Mouse (Mus musculus) megakaryocyte, embryonic 14.5 days (primary cell): Measurements from ENCODE around the gene Fer.

Experiments used
- FLI1 ChIP-seq: IDR thresholded peaks from 2 replicates; pipeline ENCODE4 v1.6.1; 2012; ENCODE audit warnings: low read length, inconsistent platforms, mixed read lengths
- GATA1 ChIP-seq: IDR thresholded peaks from 3 replicates; pipeline ENCODE4 v1.6.1; 2012; ENCODE audit warnings: mixed read lengths, low read length, inconsistent platforms, borderline replicate concordance

- TF ChIP-seq GATA1: no peak
- TF ChIP-seq FLI1: no peak
These were observed 190.8 kb downstream of the Fer start for GRCm38 (mm10) chr17:64053636-64054035.
